Mouse (Mus musculus) urinary bladder, postnatal 10 days (tissue): Measurements from ENCODE around the gene Kcnq5.
"Not testable (repeated sequence)": the region's sequence is repeated elsewhere in the genome, so short reads cannot be mapped to it uniquely, and the experiment has no call there.

Source experiments
- DNase-seq: peaks from one replicate; pipeline ENCODE4 v3.0.0; 2022; ENCODE audit warnings: low spot score

Gene Kcnq5

GRCm38 (mm10) chr1:21838534-21838933, 123.2 kb downstream of the Kcnq5 start:
- DNase-seq = no peak

- DNase-seq = no peak
Measured at GRCm38 (mm10) chr1:21837387-21837786, 124.4 kb downstream of the Kcnq5 start.

- no peak for DNase-seq
Measured at GRCm38 (mm10) chr1:21836337-21836736, 125.4 kb downstream of the Kcnq5 start.

GRCm38 (mm10) chr1:21829909-21830455, 131.8 kb downstream of the Kcnq5 start:
- DNase-seq = no peak

- DNase-seq = no peak
Measured at GRCm38 (mm10) chr1:21820066-21820630, 141.6 kb downstream of the Kcnq5 start.

- DNase-seq = no peak
Measured at GRCm38 (mm10) chr1:21805064-21805463, 156.7 kb downstream of the Kcnq5 start.

GRCm38 (mm10) chr1:21804477-21804866, 157.3 kb downstream of the Kcnq5 start:
- DNase-seq = no peak

GRCm38 (mm10) chr1:21803751-21804476, 157.8 kb downstream of the Kcnq5 start:
- DNase-seq = no peak

- DNase-seq = no peak
Measured at GRCm38 (mm10) chr1:21780746-21781145, 181.0 kb downstream of the Kcnq5 start.

- DNase-seq = no peak
Measured at GRCm38 (mm10) chr1:21777560-21777959, 184.2 kb downstream of the Kcnq5 start.

GRCm38 (mm10) chr1:21773931-21774330, 187.8 kb downstream of the Kcnq5 start:
- DNase-seq = no peak

- no peak for DNase-seq
Measured at GRCm38 (mm10) chr1:21770494-21770893, 191.2 kb downstream of the Kcnq5 start.

GRCm38 (mm10) chr1:21749297-21749696, 212.4 kb downstream of the Kcnq5 start:
- no peak for DNase-seq

- DNase-seq = no peak
Measured at GRCm38 (mm10) chr1:21729131-21729530, 232.6 kb downstream of the Kcnq5 start.

GRCm38 (mm10) chr1:21723231-21723630, 238.5 kb downstream of the Kcnq5 start:
- not testable (repeated sequence) for DNase-seq

- DNase-seq = no peak
Measured at GRCm38 (mm10) chr1:21721246-21721645, 240.5 kb downstream of the Kcnq5 start.

- no peak for DNase-seq
Measured at GRCm38 (mm10) chr1:21714816-21715215, 246.9 kb downstream of the Kcnq5 start.

- DNase-seq = no peak
Measured at GRCm38 (mm10) chr1:21712711-21713110, 249.0 kb downstream of the Kcnq5 start.

GRCm38 (mm10) chr1:21690458-21690857, 271.3 kb downstream of the Kcnq5 start:
- no peak for DNase-seq

- DNase-seq = no peak
Measured at GRCm38 (mm10) chr1:21688918-21689317, 272.8 kb downstream of the Kcnq5 start.

GRCm38 (mm10) chr1:21684444-21684843, 277.3 kb downstream of the Kcnq5 start:
- DNase-seq = no peak

GRCm38 (mm10) chr1:21676805-21677204, 284.9 kb downstream of the Kcnq5 start:
- DNase-seq = no peak

- no peak for DNase-seq
Measured at GRCm38 (mm10) chr1:21660840-21661239, 300.9 kb downstream of the Kcnq5 start.

- DNase-seq = no peak
Measured at GRCm38 (mm10) chr1:21650820-21651219, 310.9 kb downstream of the Kcnq5 start.
